Mouse (Mus musculus) embryonic facial prominence, embryonic 13.5 days (tissue): Measurements from ENCODE around the gene Tmem217. TPM values are rescaled to one million over a fixed set of nuclear protein-coding genes. Genes with fewer than 3 reads are reported as not detected.
"Not testable (repeated sequence)": the region's sequence is repeated elsewhere in the genome, so short reads cannot be mapped to it uniquely, and the experiment has no call there.

ENCODE experiments used
- ATAC-seq: fragments of 200-750 bp; cut with Nextera tagmentation; 2 replicates; pipeline ENCODE4 v1.8.0; 2017; ENCODE audit warnings: low read depth; ENCODE audit not compliant: insufficient number of reproducible peaks, insufficient read depth, low FRiP score, low TSS enrichment
- H3K27ac ChIP-seq: fragments of 300-500 bp; sonication (generic); 2 replicates; pipeline ENCODE4 v1.5.1; 2015; ENCODE audit warnings: moderate library complexity, mild to moderate bottlenecking, inconsistent platforms
- H3K27me3 ChIP-seq: fragments of 300-500 bp; sonication (generic); 2 replicates; pipeline ENCODE4 v1.6.1; 2015; ENCODE audit warnings: mild to moderate bottlenecking, inconsistent platforms
- H3K36me3 ChIP-seq: fragments of 300-500 bp; sonication (generic); 2 replicates; pipeline ENCODE4 v1.6.1; 2015; ENCODE audit warnings: mild to moderate bottlenecking, inconsistent platforms
- H3K4me1 ChIP-seq: fragments of 300-500 bp; sonication (generic); 2 replicates; pipeline ENCODE4 v1.6.1; 2015; ENCODE audit warnings: inconsistent platforms
- H3K4me2 ChIP-seq: fragments of 300-500 bp; sonication (generic); 2 replicates; pipeline ENCODE4 v1.6.1; 2015; ENCODE audit warnings: moderate library complexity, mild to moderate bottlenecking, inconsistent platforms
- H3K4me3 ChIP-seq: fragments of 300-500 bp; sonication (generic); 2 replicates; pipeline ENCODE4 v1.5.1; 2015; ENCODE audit warnings: mild to moderate bottlenecking, inconsistent platforms
- H3K9ac ChIP-seq: fragments of 300-500 bp; sonication (generic); 2 replicates; pipeline ENCODE4 v1.6.1; 2015; ENCODE audit warnings: mild to moderate bottlenecking, inconsistent platforms
- H3K9me3 ChIP-seq: fragments of 300-500 bp; sonication (generic); 2 replicates; pipeline ENCODE4 v1.6.1; 2016; ENCODE audit warnings: inconsistent platforms
- whole genome bisulfite sequencing: fragments of 180-500 bp; shearing (Covaris S2); methylation state at CpG from one replicate; pipeline ENCODE4 v1.1.7; 2015; ENCODE audit warnings: mixed read lengths; 5-methylcytosine and 5-hydroxymethylcytosine counted together
- polyA plus RNA-seq: library from polyadenylated mRNA; unstranded; fragments of >200 nt; fragmentation: Nextera tagmentation; extraction: Ambion mirVana; gene quantifications from 2 replicates; pipeline ENCODE4 v1.2.1, GENCODE M21; 2015

Tmem217 gene
- polyA plus RNA-seq, 1 experiment from 2014 or later, result 2.3 TPM

DNA sequence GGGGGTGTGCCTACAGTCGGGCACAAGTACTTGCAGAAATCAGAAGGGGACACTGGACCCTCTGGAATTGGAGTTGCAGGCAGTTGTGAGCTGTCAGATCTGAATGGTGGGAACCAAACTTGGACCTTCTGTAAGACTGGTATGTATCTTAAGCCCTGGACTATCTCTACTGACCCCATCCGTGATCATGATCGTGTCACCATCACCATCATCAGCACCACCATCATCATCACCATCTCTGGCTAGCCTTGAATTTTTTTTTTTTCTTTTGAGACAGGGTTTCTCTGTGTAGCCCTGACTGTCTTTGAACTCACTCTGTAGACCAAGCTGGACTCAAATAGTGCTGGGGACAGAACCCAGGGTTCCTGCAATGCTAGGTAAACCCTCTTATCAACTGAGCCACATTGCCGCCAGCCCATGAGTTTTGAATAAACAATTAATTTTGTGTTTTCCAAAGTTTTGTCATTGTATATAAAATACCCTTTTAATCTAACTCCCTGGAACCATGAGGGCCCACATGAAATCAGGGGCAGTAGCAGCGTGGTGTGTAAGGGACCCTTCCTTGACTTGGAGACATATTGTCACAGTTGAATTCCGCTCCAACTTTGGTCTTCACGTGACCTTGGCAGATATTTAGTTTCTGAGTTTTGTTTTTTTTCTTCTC is 50.0 kb downstream of the Tmem217 start:
- 71% methylated on average over 7 of the region's 7 CpGs for WGBS
- Histone ChIP-seq H3K4me2 (peak overlapping the region; percentile 51; the same call in 1 of the 2 replicates), H3K4me3 (no peak overlapping the region), H3K9me3 (no peaks in the 10 kb centered on the region), H3K27me3 (0 out of 2 replicates have a peak, but pooled peaks cover 3% of the 10 kb centered on the region), H3K27ac (no peak overlapping the region), H3K36me3 (no peaks in the 10 kb centered on the region), H3K9ac (no peak overlapping the region), H3K4me1 (peaks cover 18% of the 10 kb centered on the region)
- no peak for ATAC-seq

DNA sequence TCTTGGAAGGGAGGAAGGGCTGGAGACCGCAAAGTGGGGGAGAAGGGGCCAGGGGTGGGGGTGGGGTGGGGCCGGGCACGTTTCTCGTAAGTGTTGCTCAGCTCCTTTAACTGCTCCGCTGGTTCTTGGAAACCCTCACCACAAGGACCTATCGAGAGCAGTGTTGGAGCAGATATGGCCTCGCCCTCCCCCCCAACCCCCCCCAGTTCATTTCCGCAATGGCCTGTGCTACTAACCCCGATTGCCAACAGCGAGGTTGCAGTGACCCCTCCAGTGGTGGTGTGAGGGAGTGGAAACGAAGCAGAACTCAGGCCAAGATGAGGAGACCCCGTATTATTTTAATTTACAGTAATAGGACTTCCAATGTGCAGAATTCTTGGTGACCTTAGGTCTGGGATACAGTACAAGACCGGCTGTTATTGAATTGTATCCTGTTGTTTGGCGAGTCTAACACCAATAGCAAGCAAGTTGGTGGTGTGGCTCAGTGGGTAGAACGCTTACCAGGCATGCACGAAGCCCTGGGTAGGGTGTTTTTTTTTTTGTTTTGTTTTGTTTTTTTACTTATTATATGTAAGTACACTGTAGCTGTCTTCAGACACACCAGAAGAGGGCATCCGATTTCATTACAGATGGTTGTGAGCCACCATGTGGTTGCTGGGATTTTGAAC is 51.2 kb downstream of the Tmem217 start:
- H3K27me3 ChIP-seq, result 0 out of 2 replicates have a peak, but pooled peaks cover 3% of the 10 kb centered on the region
- H3K9ac ChIP-seq, result no peak overlapping the region
- H3K9me3 ChIP-seq, result no peaks in the 10 kb centered on the region
- ATAC-seq, result no peak
- H3K4me2 ChIP-seq, result no peak overlapping the region
- H3K4me1 ChIP-seq, result peaks cover 18% of the 10 kb centered on the region
- H3K4me3 ChIP-seq, result no peak overlapping the region
- 77% methylated on average over 17 of the region's 17 CpGs for WGBS
- H3K36me3 ChIP-seq, result no peaks in the 10 kb centered on the region
- H3K27ac ChIP-seq, result no peak overlapping the region

DNA sequence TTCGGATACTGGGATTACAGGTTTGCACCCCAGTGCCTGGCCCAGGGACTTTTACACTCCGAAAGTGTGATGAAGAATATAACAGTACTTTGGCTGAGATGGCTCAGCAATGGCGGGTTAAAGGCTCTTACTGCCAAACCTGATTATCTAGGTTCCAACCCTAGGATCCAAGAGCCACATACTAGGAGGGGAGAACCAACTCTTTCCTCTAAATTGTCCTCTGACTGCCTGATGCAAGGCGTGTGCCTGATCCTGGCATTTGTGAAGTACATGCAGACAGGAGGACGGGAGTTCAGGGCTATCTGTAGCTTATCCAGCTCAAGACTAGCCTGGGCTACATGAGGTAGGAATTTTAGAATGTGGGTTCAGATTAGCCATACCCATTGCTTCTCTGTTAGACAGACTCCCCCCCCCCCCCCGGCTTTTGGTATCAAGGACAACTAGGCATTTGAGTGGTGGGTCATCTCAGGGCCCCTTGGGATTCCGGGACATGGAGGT is 51.9 kb downstream of the Tmem217 start:
- Histone ChIP-seq H3K4me3 (no peak overlapping the region), H3K27ac (no peak overlapping the region), H3K4me2 (no peak overlapping the region), H3K27me3 (0 out of 2 replicates have a peak, but pooled peaks cover 3% of the 10 kb centered on the region), H3K4me1 (peaks cover 18% of the 10 kb centered on the region), H3K9ac (no peak overlapping the region), H3K9me3 (no peaks in the 10 kb centered on the region), H3K36me3 (no peaks in the 10 kb centered on the region)
- no peak for ATAC-seq
- WGBS, result 76% methylated on average over 7 of the region's 7 CpGs

DNA sequence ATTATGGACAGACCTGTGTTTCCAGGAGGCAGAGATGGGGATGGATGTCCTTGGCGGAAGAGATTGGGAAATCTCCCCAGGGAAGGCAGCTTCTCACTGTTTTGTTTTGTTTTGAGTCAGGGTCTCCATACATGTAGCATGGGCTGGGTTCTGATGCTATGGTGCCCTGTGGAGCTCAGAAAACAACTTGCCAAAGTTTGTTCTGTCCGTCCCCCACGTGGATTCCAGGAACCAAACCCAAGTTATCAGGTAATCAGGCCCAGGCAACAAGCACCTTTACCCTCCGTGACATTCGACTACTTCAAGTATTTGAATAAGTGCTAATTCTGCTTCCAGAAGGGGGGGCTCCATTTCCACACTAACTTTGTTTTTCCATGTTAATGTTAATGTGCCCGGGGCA is 52.7 kb downstream of the Tmem217 start:
- Histone ChIP-seq H3K36me3 (peaks cover 3% of the 10 kb centered on the region), H3K9ac (no peak overlapping the region), H3K27ac (no peak overlapping the region), H3K27me3 (0 out of 2 replicates have a peak, but pooled peaks cover 3% of the 10 kb centered on the region), H3K9me3 (no peaks in the 10 kb centered on the region), H3K4me2 (no peak overlapping the region), H3K4me1 (peaks cover 21% of the 10 kb centered on the region), H3K4me3 (no peak overlapping the region)
- ATAC-seq, result no peak
- WGBS, result 72% methylated on average over 6 of the region's 6 CpGs

DNA sequence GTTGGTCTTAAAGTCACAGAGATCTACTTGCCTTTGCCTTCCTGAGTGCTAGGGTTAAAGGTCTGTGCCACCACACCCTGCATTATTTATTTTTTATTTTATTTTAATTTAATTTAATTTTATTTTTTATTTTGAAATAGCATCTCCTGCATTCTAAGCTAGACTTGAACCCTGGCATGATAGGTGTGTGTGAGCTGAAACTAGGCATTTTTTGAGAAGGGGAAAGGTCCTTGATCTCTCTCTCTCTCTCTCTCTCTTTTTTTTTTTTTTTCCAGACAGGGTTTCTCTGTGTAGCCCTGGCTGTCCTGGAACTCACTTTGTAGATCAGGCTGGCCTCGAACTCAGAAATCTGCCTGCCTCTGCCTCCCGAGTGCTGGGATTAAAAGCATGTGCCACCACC is 53.2 kb downstream of the Tmem217 start:
- H3K9ac ChIP-seq, H3K9me3 ChIP-seq, H3K27ac ChIP-seq, H3K27me3 ChIP-seq, ATAC-seq, H3K36me3 ChIP-seq, H3K4me3 ChIP-seq, H3K4me2 ChIP-seq: not testable (repeated sequence)
- 91% methylated on average over 2 of the region's 2 CpGs for WGBS
- peaks cover 23% of the 10 kb centered on the region for H3K4me1 ChIP-seq

DNA sequence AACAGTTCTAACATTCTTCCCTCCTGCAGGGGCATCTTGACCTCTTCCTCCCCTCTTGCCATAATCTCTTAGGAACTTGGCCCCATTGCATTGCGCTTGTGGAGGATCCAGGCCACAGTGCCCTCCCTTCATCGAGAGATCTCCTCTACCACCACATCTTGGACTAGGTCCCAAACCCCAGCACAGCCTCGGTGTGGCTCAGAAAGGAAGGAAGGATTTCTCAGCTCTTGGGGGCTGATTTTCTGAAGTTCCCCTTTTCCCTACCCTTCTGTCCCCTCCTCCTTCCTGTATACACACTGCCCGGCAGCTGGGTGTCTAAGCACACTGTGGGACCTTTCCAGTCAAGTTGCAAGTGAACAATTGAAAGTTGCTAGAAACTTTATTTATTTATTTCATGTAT is 54.2 kb downstream of the Tmem217 start:
- H3K9me3 ChIP-seq, result no peaks in the 10 kb centered on the region
- H3K36me3 ChIP-seq, result peaks cover 14% of the 10 kb centered on the region
- H3K4me2 ChIP-seq, result no peak overlapping the region
- peaks cover 29% of the 10 kb centered on the region for H3K4me1 ChIP-seq
- H3K4me3 ChIP-seq, result no peak overlapping the region
- 37% methylated on average over 4 of the region's 4 CpGs for WGBS
- peak overlapping the region; percentile 39; the same call in 1 of the 2 replicates for H3K27ac ChIP-seq
- no peak overlapping the region for H3K9ac ChIP-seq
- no peak for ATAC-seq
- H3K27me3 ChIP-seq, result no peaks in the 10 kb centered on the region

DNA sequence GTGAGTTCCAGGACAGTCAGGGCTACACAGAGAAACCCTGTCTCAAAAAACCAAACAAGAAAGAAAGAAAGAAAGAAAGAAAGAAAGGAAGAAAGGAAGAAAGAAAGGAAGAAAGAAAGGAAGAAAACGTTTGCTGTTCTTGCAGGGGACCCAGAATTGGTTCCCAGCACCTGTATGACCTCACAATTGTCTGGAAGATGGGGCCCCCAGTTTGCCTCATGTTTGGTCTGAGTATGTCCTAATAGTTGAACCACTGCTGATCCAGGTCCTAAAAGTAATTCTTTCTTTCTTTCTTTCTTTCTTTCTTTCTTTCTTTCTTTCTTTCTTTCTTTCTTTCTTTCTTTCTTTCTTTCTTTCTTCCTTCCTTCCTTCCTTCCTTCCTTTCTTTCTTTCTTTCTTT is 54.7 kb downstream of the Tmem217 start:
- 57% methylated on average over 1 of the region's 1 CpGs for WGBS

DNA sequence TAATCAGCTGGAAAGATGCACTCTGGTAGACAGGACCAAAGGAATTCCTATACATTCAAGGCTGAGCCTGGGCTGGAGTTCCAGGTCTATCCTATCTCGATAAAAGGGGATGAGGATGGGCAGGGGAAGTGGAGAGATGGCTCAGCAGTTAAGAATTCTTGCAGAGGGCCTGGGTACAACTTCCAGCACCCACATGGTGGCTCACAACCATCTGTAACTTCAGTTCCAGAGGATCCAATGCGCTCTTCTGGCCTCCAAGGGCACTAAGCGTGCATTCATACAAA is 55.2 kb downstream of the Tmem217 start:
- Histone ChIP-seq H3K9ac (no peak overlapping the region), H3K27ac (no peak overlapping the region), H3K4me3 (no peak overlapping the region), H3K4me2 (no peak overlapping the region), H3K9me3 (no peaks in the 10 kb centered on the region), H3K27me3 (no peaks in the 10 kb centered on the region), H3K36me3 (peaks cover 14% of the 10 kb centered on the region), H3K4me1 (peaks cover 23% of the 10 kb centered on the region)
- ATAC-seq, result no peak
- WGBS, result 98% methylated on average over 3 of the region's 3 CpGs

More for the DNA sequence above, 54.7 kb downstream of the Tmem217 start:
- not testable (repeated sequence) for H3K27ac ChIP-seq, H3K4me2 ChIP-seq, H3K4me3 ChIP-seq, H3K27me3 ChIP-seq, H3K9ac ChIP-seq, ATAC-seq, H3K9me3 ChIP-seq
- Histone ChIP-seq H3K4me1 (peaks cover 26% of the 10 kb centered on the region), H3K36me3 (peaks cover 14% of the 10 kb centered on the region)

DNA sequence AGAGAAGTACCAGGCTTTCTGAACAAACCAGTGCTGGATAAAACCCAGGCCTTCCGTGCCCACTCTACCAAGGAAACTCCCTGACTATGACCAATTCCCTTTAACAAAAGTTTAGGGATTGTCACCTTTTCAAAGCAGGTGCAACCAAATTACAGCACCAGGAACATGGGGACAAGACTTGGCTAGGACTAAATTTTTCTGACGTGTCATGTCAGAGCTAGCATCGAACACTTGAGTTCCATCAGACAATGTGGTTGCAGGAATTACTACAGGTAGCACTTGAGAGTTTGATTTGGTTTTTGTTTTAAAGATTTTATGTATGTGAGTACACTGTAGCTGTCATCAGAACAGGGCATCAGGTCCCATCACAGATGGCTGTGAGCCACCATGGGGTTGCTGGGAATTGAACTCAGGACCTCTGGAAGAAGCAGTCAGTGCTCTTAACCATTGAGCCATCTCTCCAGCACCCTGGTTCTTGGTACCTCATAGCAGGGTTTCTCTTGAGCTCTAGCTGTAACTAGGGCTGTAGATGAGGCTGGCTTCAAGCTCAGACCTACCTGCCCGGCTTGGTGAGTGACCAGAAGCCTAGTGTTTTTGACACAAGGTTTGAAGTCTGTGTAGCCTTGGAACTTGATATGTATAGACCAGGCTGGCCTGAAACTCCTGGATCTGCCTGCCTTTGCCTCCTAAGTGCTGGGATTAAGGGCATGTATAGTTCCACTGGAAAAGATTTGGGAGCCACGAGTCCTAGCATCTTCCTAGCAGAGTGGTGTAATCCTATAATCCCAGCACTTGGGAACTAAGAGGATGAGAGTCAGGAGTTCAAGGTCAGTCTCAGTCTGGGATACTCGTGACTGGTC is 55.7 kb downstream of the Tmem217 start:
- H3K4me3 ChIP-seq, result no peak overlapping the region
- whole genome bisulfite sequencing, result 77% methylated on average over 6 of the region's 6 CpGs
- H3K4me2 ChIP-seq, result no peak overlapping the region
- ATAC-seq, result no peak
- no peaks in the 10 kb centered on the region for H3K9me3 ChIP-seq
- no peak overlapping the region for H3K9ac ChIP-seq
- no peak overlapping the region for H3K27ac ChIP-seq
- H3K27me3 ChIP-seq, result no peaks in the 10 kb centered on the region
- H3K36me3 ChIP-seq, result peaks cover 14% of the 10 kb centered on the region
- H3K4me1 ChIP-seq, result peaks cover 23% of the 10 kb centered on the region

DNA sequence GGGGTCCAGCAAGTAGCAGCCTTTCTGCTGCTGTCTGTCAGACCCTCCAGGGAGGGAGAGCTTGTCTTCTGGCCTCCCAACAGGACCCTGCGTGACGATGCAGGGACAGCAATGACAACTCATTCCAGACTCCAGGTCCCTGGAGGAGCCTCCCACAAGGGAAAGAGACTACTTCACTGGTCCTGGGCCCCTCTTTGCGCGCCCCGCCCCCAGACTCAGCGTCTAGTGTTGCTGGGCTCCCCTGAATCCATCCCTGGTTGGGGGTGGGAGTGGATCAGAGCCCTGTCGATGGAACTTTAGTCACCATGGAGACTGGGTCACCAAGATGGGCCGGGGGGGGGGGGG is 57.5 kb downstream of the Tmem217 start:
- H3K4me2 ChIP-seq, result no peak overlapping the region; the same call in 1 of the 2 replicates
- H3K27ac ChIP-seq, result no peak overlapping the region
- no peaks in the 10 kb centered on the region for H3K27me3 ChIP-seq
- ATAC-seq, result no peak
- H3K4me3 ChIP-seq, result no peak overlapping the region
- no peaks in the 10 kb centered on the region for H3K9me3 ChIP-seq
- H3K36me3 ChIP-seq, result peaks cover 14% of the 10 kb centered on the region
- peaks cover 23% of the 10 kb centered on the region for H3K4me1 ChIP-seq
- H3K9ac ChIP-seq, result 0 out of 2 replicates have a peak overlapping the region, but pooled peaks have one; percentile 21
- WGBS, result 55% methylated on average over 7 of the region's 8 CpGs

DNA sequence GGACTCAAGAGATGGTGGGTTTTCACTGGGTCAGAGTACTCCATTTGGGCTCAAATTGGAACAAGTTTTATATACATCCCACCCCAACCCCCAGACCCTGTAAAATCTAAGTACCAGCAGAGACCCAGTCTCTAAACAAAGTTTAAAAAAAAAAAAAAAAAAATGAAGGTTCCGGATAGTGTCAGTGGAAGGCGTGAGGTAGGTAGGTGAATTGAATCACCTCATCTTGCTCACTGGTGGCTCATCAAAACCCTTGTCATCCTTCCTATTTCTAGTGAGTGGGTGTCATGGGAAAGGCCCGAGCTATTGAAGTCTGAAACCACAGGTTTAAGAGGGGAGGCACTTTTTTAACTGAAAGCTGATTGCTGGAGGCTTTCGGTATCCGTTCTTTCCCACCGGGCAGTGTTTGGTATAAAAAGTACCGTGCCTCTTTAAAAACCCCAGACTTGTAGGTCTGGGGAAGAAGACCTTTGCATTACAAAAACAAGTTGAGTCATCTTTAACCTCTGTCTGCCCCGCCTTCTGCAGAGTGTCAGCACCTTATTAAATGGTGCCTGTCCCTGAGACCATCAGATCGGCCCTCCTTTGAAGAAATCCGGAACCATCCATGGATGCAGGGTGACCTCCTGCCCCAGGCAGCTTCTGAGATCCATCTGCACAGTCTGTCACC is 58.0 kb downstream of the Tmem217 start:
- H3K27ac ChIP-seq, result no peak overlapping the region
- WGBS, result 68% methylated on average over 10 of the region's 10 CpGs
- H3K36me3 ChIP-seq, result peaks cover 14% of the 10 kb centered on the region
- no peaks in the 10 kb centered on the region for H3K27me3 ChIP-seq
- ATAC-seq, result no peak
- H3K4me3 ChIP-seq, result no peak overlapping the region
- H3K4me2 ChIP-seq, result no peak overlapping the region; the same call in 1 of the 2 replicates
- H3K9ac ChIP-seq, result 0 out of 2 replicates have a peak overlapping the region, but pooled peaks have one; percentile 21
- H3K9me3 ChIP-seq, result no peaks in the 10 kb centered on the region
- peaks cover 25% of the 10 kb centered on the region for H3K4me1 ChIP-seq
